Mouse (Mus musculus) erythroblast, embryonic 14.5 days (primary cell): ENCODE measurements around the gene Vps41.

ENCODE experiments used
- GATA1 ChIP-seq: IDR thresholded peaks from 2 replicates; pipeline ENCODE4 v1.6.1; 2012; ENCODE audit warnings: low read length, inconsistent platforms, mixed read lengths
- TAL1 ChIP-seq: IDR thresholded peaks from 3 replicates; pipeline ENCODE4 v1.6.1; 2012; ENCODE audit warnings: low read length, inconsistent platforms, mixed read lengths

- TF ChIP-seq GATA1 (no peak), TAL1 (no peak)
These were observed 73.0 kb downstream of the Vps41 start for GRCm38 (mm10) chr13:18790086-18790485.
